Mouse (Mus musculus): ENCODE measurements around the gene Cux2.

DNA sequence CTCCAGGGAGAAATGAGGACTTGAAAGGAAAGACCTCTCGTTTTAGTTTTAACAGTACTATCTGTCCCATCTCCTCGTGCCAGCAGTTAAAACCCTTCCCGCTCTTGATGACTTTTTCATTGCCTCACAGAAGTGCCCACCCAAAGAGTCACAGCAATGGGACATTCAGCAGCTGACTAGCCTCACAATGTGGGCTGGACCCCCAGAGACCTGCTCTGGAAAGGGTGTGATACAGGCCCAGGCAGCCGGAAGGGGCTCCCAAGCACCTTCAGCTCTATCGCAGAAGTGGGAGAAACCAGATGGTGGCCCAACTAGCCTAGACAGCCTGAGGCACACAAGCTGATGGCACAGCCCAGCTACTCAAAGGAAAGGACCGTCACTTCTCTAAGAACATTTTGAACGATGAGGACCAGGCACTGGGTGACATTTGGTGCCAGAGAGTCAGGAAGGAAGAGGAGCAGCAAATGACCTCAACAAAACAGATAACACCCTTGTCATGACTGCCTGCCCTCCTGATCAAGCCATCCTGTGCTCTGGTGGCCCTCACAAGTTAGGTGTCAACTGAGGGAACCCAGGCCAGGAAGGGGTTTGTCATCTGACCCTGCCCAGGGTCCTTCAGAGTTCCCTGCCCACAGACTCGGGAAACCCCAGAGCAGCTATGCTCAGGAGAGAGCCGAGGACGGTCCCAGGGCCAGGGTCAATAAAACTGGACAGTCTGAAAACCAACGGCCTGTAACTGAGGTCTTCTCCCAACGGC is 214.7 kb downstream of the Cux2 start:
- TF ChIP-seq POLR2A (IDR thresholded peaks at IDR 0.05; ENCODE audit: borderline replicate concordance, insufficient read depth, low read length) (no peak), CTCF (IDR thresholded peaks at IDR 0.05; ENCODE audit: borderline replicate concordance, insufficient read depth, low read depth, low read length) (no peak)

Measured in cerebellum, adult 2 months (tissue).